Mouse (Mus musculus) kidney, embryonic 16.5 days (tissue): ENCODE measurements around the gene Klhdc3. TPM values are rescaled to one million over a fixed set of nuclear protein-coding genes. Genes with fewer than 3 reads are reported as not detected.

ENCODE experiments used
- ATAC-seq: fragments of 200-750 bp; cut with Nextera tagmentation; 2 replicates; pipeline ENCODE4 v1.8.0; 2017; ENCODE audit warnings: moderate TSS enrichment; ENCODE audit not compliant: low FRiP score, low TSS enrichment
- H3K27ac ChIP-seq: fragments of 300-500 bp; sonication (generic); 2 replicates; pipeline ENCODE4 v1.5.1; 2014; ENCODE audit warnings: low read length
- H3K27me3 ChIP-seq: fragments of 300-500 bp; sonication (generic); 2 replicates; pipeline ENCODE4 v1.6.1; 2014; ENCODE audit warnings: low read length, control low read depth, mixed read lengths; ENCODE audit not compliant: insufficient read depth
- H3K36me3 ChIP-seq: fragments of 300-500 bp; sonication (generic); 2 replicates; pipeline ENCODE4 v1.6.1; 2014; ENCODE audit warnings: low read length, control low read depth, mixed read lengths; ENCODE audit not compliant: insufficient read depth
- H3K4me1 ChIP-seq: fragments of 300-500 bp; sonication (generic); 2 replicates; pipeline ENCODE4 v1.6.1; 2014; ENCODE audit warnings: low read length, control low read depth, mixed read lengths; ENCODE audit not compliant: insufficient read depth
- H3K4me2 ChIP-seq: fragments of 300-500 bp; sonication (generic); replicated peaks from 2 replicates; pipeline ENCODE4 v1.6.1; 2014; ENCODE audit warnings: low read depth, low read length
- H3K4me3 ChIP-seq: fragments of 300-500 bp; sonication (generic); 2 replicates; pipeline ENCODE4 v1.5.1; 2014; ENCODE audit warnings: mild to moderate bottlenecking, low read length
- H3K9ac ChIP-seq: fragments of 300-500 bp; sonication (generic); replicated peaks from 2 replicates; pipeline ENCODE4 v1.6.1; 2014; ENCODE audit warnings: low read length
- H3K9me3 ChIP-seq: fragments of 300-500 bp; sonication (generic); 2 replicates; pipeline ENCODE4 v1.6.1; 2016; ENCODE audit warnings: low read length, control low read depth
- WGBS: fragments of 180-500 bp; shearing (Covaris S2); extraction: QIAGEN DNeasy Blood & Tissue Kit; methylation state at CpG from one replicate; pipeline ENCODE4 v1.1.7; 2014; 5-methylcytosine and 5-hydroxymethylcytosine counted together
- polyA plus RNA-seq: library from polyadenylated mRNA; unstranded; fragments of >200 nt; fragmentation: Nextera tagmentation; extraction: Ambion mirVana; gene quantifications from 2 replicates; pipeline ENCODE4 v1.2.1, GENCODE M21; 2015

The Klhdc3 gene
- polyA plus RNA-seq, 1 experiment from 2014 or later: 137 TPM

DNA sequence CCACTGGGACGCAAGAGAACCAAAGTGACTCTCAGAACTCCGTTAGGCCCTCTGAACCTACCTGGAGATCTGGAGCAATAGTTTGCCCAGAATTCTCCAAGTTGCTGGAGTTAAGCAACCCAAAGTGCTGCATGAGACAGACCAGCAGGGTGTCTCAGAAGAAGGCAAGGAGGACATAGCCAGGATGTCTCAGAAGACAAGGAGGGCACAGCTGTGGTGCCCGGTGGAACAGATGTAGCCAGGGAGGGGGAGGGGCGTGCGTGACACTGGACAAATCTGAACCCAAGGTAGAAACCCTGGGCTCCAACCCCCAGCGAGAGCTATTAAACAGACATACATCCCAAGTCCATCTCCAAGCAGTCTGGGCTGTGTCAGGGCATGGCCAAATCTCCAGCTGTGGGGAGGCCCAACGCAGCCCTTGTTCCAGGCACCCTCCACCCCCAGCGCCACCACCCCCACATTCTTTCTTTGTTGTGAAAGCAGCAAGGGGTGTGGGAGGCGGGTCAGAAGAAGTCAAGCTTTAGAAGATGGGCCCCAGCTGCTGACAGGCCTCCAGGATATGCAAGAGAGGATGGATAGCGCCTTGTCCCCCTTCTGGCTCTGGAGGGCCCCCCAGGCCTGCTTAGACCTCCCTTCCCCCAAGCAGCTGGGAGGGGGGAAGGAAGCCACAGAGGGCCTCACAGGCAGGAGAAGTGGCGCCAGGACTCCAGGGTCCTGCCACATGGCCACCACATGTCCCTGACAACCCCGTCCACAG, 50.9 kb downstream of the Klhdc3 start:
- Histone ChIP-seq H3K27me3 (no peaks in the 10 kb centered on the region), H3K9ac (peak overlapping the region; percentile 94), H3K36me3 (peaks cover 11% of the 10 kb centered on the region; the same call in 1 of the 2 replicates), H3K9me3 (no peaks in the 10 kb centered on the region), H3K4me2 (peak overlapping the region; percentile 71), H3K4me3 (peak overlapping the region; percentile 82), H3K4me1 (peaks cover 56% of the 10 kb centered on the region), H3K27ac (peak overlapping the region; percentile 99)
- WGBS: 8% methylated on average over 12 of the region's 12 CpGs
- peak; percentile 92 for ATAC-seq

- Histone ChIP-seq H3K9me3 (no peaks in the 10 kb centered on the region), H3K4me2 (peak within 1 kb of the TSS; percentile 71), H3K27ac (peak within 1 kb of the TSS; percentile 99), H3K27me3 (no peaks in the 10 kb centered on the region), H3K4me1 (peaks cover 64% of the 10 kb centered on the region), H3K36me3 (peaks cover 10% of the 10 kb centered on the region; the same call in 1 of the 2 replicates), H3K9ac (peak within 1 kb of the TSS; percentile 94), H3K4me3 (peak within 1 kb of the TSS; percentile 82)
- ATAC-seq: peak; percentile 65
- under 1% methylated on average over 86 of the region's 90 CpGs for WGBS
Observed at GRCm38 (mm10) chr17:46628791-46629684, 51.7 kb downstream of the Klhdc3 start, which contains the start of gene Ptk7. Ptk7 (minus strand) TSS chr17:46629504.

GRCm38 (mm10) chr17:46628471-46628790, 52.3 kb downstream of the Klhdc3 start:
- H3K9me3 ChIP-seq: no peaks in the 10 kb centered on the region
- H3K4me1 ChIP-seq: peaks cover 70% of the 10 kb centered on the region
- H3K4me3 ChIP-seq: peak overlapping the region; percentile 82
- peak overlapping the region; percentile 94 for H3K9ac ChIP-seq
- H3K36me3 ChIP-seq: peaks cover 10% of the 10 kb centered on the region; the same call in 1 of the 2 replicates
- no peaks in the 10 kb centered on the region for H3K27me3 ChIP-seq
- no peak for ATAC-seq
- H3K27ac ChIP-seq: peak overlapping the region; percentile 99
- WGBS: 0% methylated on average over 13 of the region's 13 CpGs
- H3K4me2 ChIP-seq: peak overlapping the region; percentile 71

DNA sequence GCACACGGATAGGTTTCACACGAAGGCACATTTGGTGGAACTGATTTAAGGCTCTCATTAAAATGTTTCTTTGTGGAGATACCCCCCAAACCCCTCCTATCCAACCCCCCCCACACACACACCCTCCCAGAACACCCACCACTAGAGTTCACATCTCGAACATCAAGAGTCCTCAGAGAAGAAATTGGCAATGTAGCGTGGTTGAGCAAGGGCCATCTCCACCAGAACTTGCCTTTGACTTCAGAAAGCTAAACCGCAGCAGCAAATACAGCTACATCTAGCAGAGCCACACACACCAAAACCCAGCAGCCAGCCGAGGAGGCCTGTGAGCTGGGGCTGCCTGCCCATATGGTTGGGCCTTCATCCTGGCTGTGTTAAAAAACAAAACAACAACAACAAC, 53.3 kb downstream of the Klhdc3 start:
- Histone ChIP-seq H3K27me3 (no peaks in the 10 kb centered on the region), H3K9ac (peak overlapping the region; percentile 94), H3K4me1 (peaks cover 81% of the 10 kb centered on the region), H3K27ac (peak overlapping the region; percentile 99), H3K9me3 (no peaks in the 10 kb centered on the region), H3K4me2 (peak overlapping the region; percentile 71), H3K4me3 (peak overlapping the region; percentile 82), H3K36me3 (peaks cover 6% of the 10 kb centered on the region; the same call in 1 of the 2 replicates)
- WGBS: 15% methylated on average over 6 of the region's 6 CpGs
- no peak for ATAC-seq

DNA sequence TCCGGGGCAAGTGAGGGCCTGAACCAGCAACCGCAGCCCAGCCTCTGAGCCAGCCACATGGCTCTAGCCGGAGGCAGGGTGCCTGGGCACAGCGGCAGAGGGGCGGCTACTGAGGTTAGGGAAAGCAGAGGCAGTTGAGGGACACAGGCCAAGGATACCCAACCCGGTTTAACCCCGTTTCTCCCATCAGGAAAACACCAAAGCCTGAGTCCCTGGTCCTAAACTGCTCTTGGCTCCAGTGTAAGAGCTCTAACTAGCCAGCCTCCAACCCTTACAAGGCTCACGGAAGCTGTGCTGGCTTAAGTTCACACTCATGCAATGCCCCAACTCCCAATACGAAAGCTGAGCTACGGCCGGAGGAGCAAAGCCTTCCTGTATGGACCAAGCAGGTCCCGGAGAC, 56.1 kb downstream of the Klhdc3 start:
- Histone ChIP-seq H3K27me3 (no peaks in the 10 kb centered on the region), H3K4me1 (peaks cover 84% of the 10 kb centered on the region), H3K36me3 (no peaks in the 10 kb centered on the region), H3K4me3 (peak overlapping the region; percentile 16), H3K9me3 (no peaks in the 10 kb centered on the region), H3K4me2 (peak overlapping the region; percentile 47), H3K9ac (peak overlapping the region; percentile 55), H3K27ac (peak overlapping the region; percentile 56)
- ATAC-seq: no peak
- WGBS: 38% methylated on average over 12 of the region's 12 CpGs

Other genes with a start within 250 kb of the Klhdc3 start
- 0.15 and 0.32 TPM in 2 replicates for gene Slc22a7, start 242.5 kb downstream of the Klhdc3 start, polyA plus RNA-seq
- 0.15 and 0.23 TPM in 2 replicates for gene Ttbk1, start 193.2 kb downstream of the Klhdc3 start, polyA plus RNA-seq
- 56.5 and 60.3 TPM in 2 replicates for gene Dnph1, start 184.2 kb downstream of the Klhdc3 start, polyA plus RNA-seq
- gene Cul9, start 134.5 kb downstream of the Klhdc3 start, polyA plus RNA-seq: 6.5 TPM in 2 replicates
- 8.2 and 9.3 TPM in 2 replicates for gene Srf, start 124.7 kb downstream of the Klhdc3 start, polyA plus RNA-seq
- 153 and 157 TPM in 2 replicates for gene Ptk7, start 51.4 kb downstream of the Klhdc3 start, polyA plus RNA-seq
- gene Klc4, start 34.9 kb downstream of the Klhdc3 start, polyA plus RNA-seq: 49.7 and 58.0 TPM in 2 replicates
- gene Mrpl2, start 34.7 kb downstream of the Klhdc3 start, polyA plus RNA-seq: 118 and 123 TPM in 2 replicates
- 62.2 and 68.2 TPM in 2 replicates for gene Cul7, start 30.6 kb downstream of the Klhdc3 start, polyA plus RNA-seq
- gene Rrp36, start 6.6 kb downstream of the Klhdc3 start, polyA plus RNA-seq: 69.2 and 69.6 TPM in 2 replicates
- gene Mea1, start 2.1 kb downstream of the Klhdc3 start, polyA plus RNA-seq: 162 and 172 TPM in 2 replicates
- gene Ppp2r5d, start 24.2 kb upstream of the Klhdc3 start, polyA plus RNA-seq: 110 and 112 TPM in 2 replicates
- gene Pex6, start 30.5 kb upstream of the Klhdc3 start, polyA plus RNA-seq: 26.8 and 27.4 TPM in 2 replicates
- 2.4 and 2.7 TPM in 2 replicates for gene Gnmt, start 48.3 kb upstream of the Klhdc3 start, polyA plus RNA-seq
- gene Cnpy3, start 71.3 kb upstream of the Klhdc3 start, polyA plus RNA-seq: 85.9 and 94.5 TPM in 2 replicates
- gene Ptcra, start 82.8 kb upstream of the Klhdc3 start, polyA plus RNA-seq: 0.22 and 0.29 TPM in 2 replicates
- 76.1 and 89.9 TPM in 2 replicates for gene 2310039H08Rik, start 91.7 kb upstream of the Klhdc3 start, polyA plus RNA-seq
- 165 and 173 TPM in 2 replicates for gene Rpl7l1, start 101.8 kb upstream of the Klhdc3 start, polyA plus RNA-seq
- gene Bicral, start 177.6 kb upstream of the Klhdc3 start, polyA plus RNA-seq: 3.2 and 3.6 TPM in 2 replicates
- gene Tbcc, start 209.8 kb upstream of the Klhdc3 start, polyA plus RNA-seq: 49.8 and 54.7 TPM in 2 replicates
- 0.09 and 0.14 TPM in 2 replicates for gene Prph2, start 229.5 kb upstream of the Klhdc3 start, polyA plus RNA-seq